Mouse (Mus musculus) layer of hippocampus, adult 11-12 months (tissue): Measurements from ENCODE around the gene Ttc8.
"Not testable (repeated sequence)": the region's sequence is repeated elsewhere in the genome, so short reads cannot be mapped to it uniquely, and the experiment has no call there.

Experiments
- DNase-seq: peaks from one replicate; pipeline ENCODE4 v3.0.0; 2022; ENCODE audit warnings: low spot score

The Ttc8 gene

DNA sequence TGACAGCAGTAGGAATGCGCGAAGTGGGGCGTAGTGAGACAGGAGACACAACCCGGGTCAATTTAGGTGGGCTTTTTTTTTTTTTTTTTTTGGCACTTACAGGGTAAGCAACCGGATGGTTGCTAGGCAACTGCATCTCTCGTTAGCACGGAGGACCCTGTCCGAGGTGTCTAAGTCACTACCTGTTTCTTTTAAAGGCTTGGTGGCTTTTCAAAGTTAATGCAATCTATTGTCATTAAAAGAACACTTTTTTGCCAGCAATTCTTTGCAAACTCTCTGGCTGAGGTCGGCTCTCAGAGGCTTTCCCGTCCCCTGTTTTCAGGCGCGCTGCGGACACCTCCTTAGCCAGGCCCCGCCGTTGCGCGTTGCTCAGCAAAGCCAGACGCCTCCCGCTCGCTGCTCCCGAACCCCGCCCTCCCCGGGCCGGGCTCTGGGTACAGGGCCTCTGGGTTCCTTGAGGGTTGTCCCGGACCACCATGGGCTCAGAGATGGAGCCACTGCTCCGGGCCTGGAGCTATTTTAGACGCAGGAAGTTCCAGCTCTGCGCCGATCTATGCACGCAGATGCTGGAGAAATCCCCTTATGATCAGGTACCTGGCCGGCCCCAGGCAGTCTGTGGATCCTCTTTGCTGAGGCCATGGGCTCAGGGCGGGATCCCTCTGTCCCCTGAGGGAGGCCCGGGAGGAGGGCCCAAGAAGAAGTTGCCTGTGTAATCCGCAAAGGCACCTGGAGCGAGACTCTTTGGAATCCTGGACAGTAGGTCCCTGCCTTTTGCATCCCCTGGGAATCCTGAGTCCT is at the start of gene Ttc8:
Ttc8 (plus strand) TSS at position 381 of the 798 bp plus-strand sequence.
- peak; percentile 87 for DNase-seq

DNA sequence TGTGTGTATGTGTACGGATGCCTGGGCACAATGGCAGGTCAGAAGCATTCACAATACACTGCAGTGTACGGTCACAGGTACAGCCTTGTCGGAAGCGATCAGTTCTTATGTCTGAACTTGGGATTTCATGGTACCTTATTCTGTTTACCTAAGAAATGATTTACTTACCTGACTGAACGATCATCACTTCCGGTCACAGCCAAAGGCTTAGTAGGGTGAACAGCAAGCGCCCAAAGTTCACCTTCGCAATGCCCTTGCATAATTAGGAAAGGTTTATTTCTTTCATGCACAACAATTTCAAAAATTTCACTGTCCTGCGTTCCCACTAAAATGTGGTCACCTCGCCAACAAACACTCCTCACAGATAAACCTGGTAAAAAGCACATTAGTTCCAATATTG is 47.5 kb upstream of the Ttc8 start:
- DNase-seq, result no peak

DNA sequence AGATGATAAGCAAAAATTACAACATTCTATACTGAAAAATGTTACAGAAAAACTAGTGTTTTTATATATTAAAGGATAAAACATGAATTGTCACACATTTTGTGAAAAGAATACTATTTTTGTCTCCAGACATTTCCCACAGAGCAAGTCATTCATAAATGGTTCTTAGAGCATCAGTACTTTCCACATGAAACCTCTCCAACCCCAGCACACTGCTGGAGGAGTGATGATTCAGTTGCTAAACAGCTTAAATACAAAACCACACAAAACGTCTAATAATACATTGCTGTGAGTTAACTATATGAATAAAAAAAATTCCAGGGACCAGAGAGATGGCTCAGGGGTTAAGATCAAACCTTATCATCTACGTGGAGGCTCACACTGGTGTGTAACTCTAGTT is 45.2 kb upstream of the Ttc8 start:
- no peak for DNase-seq

DNA sequence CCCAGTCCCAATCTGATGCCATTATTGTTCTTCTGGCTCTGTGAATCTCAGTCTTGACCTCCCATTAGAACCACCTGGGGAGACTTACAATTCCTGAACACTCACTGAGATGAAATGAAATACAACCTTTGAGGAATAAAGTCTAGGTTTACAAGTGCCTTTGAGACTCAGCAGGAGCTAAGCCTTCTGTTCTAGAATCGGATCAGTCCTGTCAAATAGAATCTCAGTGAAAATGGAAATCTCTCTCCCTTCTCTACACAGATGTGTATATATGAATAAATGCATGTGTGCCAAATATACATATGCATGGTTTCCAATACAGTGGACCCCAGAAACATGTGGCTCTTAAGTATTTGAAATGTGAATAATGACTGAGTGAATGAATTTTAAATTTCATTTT is 41.7 kb upstream of the Ttc8 start:
- DNase-seq, result no peak

DNA sequence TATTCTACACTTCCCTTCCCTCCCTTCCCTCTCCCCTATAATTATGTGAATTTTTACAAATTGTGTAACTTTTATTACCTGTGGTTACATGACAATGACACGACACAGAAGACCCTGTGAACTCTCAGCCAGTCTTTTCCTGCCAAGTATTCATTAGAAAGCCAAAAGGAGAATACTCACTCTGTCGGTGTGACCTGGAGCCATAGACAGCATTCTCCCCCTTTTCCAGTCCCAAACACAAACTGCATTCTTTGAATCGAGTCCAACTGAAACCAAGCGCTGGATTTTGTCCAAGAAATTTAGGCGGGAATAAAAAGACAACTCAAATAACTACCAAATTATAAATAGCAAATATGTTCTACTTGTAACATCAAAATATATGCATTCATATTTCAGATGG is 38.6 kb upstream of the Ttc8 start:
- DNase-seq, result no peak

DNA sequence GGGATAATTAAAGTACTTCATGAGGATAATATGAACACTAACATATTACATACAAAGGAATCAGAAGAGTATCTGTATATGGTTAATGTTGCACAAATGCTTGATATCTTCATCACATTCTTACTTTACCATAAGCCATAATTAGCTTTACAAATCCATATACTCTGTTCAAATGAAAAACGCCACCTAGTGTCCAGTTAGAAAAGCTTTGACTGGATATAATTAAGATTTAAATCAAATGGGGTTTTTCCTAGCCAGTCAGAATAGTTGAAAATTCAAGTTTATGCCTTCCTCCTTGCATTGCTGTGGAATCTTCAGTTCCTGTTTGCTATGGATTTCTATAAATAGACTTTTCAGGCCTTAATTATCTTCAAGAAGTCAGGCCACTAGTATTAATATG is 35.9 kb upstream of the Ttc8 start:
- no peak for DNase-seq

DNA sequence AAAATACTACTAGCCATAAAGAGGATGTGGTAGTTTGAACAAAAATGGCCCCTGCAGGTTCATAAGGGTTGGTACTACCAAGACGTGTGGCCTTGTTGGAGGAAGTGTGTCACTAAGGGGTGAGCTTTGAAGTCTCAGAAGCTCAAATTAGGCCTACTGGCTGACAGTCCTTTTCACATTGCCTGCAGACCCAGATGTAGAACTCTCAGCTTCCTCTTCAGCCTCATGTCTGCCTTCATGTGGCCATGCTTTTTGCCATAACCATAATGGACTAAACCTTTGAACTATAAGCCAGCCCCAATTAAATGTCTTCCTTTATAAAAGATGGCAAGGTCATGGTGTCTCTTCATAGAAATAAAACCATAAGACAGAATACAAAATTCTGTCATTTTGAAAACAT is 23.6 kb upstream of the Ttc8 start:
- no peak for DNase-seq

DNA sequence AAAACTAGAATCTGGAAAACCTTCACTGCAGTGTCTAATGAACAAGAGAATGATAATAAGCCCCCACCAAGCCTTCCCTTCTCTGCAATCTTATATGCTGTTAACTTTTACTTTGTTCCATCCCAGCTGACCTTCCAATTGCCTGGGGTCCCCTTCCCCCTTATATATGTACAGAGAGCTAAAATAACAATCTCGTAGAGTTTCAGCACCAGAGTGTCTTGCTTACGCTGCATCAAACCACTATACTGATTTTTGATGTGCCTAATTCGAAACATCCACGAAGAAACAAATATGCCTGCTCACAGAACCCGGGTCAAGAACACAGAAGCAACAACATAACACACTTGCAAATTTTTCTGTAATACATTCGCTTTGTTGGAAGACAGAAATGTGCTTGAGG is 20.7 kb upstream of the Ttc8 start:
- no peak for DNase-seq

DNA sequence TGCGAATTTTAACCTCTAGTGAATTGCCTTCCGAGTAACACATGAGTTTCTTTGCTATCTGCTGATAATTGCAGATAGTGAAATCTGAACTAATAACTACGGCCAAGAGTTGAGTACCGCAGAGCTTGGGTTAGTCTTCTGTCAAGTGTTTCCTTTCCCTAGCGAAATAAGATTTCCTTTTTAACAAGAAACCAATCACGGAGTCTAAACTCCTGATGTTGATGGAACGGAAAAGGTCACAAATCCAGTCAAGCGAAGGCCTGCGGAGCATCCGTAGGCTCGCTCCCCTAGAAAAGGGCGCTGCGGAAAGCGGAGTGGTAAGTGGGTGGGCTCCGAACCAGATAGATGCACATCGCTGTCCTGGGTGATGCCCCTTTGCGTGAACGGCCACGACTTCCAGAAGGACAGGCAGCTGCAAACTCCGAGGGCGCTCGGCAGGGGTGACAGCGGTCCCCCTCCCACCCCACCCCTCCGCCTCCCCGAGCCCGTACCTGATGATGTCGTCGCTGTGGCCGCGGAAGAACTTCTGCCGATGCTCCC is 20.0 kb upstream of the Ttc8 start:
- peak; percentile 24 for DNase-seq

DNA sequence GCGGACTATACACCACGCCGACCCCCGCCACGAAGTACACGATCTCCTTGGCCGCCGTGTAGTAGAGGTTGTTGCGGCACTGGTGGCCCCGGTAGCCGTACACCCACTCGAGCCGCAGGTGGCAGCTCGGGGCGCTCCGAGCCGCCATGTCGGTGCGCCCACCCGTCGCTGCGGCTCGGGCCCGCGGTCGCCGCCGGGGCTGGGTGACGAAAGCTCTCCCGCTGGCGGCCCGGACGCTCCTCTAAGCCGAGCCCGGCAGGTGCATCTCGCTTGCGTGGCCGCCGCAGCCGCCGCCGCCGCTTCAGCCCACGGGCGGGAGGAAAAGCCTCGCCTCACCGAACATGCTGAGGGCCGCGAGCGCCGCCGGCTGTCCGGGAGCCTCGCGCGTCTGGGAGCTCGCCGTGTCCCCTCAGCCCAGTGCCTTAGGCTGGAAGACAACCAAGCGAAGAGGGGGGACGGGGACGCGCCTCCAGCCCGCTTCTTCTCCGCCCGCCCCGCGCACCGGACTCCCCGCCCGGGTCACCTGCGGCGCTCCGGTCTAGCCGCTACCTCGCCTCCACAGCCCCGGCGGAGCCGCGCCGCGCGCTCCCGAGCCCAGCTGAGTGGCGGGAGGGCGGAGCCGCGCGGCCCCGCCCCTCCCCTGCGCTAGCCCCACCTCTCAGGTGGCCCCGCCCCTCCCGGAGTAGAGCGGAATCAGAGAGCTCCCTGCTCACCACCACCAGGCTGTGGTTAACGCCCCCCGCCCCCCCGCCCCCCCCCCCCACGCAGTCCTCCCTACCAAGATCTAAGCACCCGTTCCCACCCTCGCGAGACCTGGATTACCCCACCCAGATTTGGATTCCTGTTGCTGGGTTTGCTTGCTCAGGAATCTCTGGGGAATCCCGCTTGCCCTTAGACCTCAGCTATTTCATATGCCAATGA is 19.2 kb upstream of the Ttc8 start, which contains the start of gene Eml5:
Eml5 (minus strand) TSS at position 604 of the 921 bp plus-strand sequence.
- peak; percentile 74 for DNase-seq

DNA sequence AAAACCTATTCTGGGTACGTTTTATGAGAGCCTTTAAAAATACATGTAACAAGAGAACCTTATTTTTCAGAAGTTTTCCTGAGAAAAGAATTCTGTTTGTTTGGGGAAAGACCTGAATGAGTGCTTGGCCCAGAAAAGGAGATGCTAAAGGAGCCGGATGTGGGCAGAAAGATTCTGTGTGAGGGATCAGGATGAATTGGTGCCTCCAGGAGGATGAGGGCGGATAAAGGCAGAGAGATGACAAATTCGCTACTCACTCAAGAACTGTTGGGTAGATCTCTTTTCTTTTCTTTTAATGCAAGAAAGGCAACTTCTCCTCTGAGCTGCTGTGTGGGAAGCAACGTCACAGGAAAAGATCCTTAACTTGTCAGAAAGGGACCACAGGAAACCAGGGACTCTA is 14.9 kb upstream of the Ttc8 start:
- DNase-seq, result no peak

DNA sequence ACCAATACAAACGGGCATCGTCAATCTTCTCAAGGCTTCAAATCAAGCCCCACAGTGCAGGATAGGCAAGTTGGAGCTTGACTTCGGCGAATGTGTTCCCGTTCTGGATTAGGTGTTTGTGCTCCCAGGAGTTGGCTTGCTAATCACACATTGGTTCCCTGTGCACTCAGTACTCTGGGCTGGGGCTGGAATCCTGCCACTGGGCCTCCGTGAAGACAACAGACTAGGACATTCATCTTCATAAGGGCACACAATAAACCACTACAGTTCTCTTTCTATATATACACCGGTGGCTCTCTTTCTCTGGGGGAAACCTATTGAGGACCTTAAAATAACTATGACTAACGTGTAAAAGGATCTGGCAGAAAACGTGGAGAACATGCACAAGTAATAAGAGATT is 10.3 kb upstream of the Ttc8 start:
- no peak for DNase-seq

DNA sequence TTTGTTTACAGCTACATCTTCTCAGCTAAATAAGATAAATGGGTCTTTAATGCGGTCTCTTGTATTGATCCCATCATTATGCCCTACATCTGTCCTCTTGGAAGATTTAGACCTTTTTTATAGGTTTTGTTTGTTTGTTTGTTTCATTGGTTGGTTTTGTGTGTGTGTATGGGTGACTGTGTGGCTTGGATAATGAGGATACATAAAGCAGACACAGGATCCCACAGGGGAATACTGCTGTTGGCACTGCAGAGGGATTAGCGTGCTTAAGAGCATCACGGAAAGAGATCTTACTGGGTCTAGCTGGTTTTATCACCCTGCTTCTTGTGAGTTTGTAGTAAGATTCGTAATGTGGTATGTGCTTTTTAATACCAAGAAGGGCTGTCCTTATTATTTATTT is 10.8 kb downstream of the Ttc8 start:
- no peak for DNase-seq

DNA sequence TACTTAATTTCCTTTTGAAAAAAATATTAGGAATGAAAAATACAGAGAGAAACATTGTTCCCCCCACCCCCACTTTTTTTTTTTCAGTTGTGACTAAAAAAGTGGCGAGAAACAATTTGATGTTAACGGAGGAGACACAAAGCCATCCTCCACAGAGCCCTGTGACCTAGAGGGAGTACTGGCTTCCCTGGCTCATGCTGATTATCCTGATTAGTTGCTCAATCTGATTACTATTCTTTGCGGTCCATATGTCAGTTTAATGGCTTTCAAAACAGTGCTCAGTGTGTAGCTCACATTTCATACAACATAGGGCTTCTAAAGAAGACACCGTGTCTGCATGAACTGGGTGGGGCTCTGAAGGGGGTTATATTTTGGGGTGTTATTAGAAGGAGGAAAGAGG is 12.1 kb downstream of the Ttc8 start:
- DNase-seq, result no peak

DNA sequence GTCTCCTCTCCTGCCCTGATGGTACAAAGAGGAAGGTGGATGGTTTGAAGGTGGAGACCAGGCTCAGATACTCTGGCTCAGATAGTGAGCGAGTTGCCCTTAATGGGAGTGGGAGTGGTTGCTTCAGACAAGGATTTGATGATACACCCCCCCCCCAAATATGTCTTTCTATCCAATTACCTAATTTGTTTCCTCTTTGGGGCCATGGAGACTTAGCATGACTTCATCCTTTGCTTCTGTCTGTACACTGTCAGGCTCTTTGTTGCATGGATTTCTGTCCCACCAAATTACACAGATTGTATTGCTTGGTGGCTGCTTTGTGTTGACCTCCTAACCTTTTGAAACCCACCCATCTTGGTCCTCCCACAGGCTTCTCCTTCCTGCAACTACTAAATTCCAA is 12.5 kb downstream of the Ttc8 start:
- no peak for DNase-seq

DNA sequence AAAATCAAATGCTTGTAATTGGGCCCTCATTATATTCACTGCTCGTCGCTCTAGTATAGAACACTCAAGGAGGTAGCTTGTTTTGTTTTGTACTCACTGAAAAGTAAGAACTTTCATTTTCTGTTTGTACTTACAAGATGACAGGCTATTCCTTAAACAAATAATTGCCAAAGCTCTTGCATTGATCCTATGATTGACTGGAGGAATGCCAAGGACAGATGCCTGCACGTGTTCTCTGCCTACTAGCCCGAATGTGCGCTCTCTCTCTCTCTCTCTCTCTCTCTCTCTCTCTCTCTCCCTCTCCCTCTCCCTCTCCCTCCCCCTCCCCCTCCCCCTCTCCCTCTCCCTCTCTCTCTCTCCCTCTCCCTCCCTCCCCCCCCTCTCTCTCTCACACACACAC is 30.9 kb downstream of the Ttc8 start:
- not testable (repeated sequence) for DNase-seq

DNA sequence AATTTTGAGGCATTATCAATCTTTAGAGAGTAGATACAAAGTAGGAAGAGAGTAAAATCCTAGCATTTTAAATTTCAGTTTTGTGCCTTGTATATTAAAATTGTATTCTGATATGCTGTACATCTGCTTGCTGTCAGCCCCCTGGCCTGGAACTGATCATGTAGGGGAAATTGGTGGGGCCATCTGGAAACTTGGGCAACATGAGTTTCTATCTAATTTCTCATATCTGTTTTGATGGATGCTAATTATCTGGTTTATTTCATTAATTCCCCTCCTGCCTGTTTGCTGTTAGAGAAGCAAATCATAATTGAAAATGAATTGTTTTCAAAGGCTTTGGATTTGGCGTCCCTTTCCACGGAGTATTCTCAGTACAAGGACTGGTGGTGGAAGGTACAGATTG is 36.6 kb downstream of the Ttc8 start:
- no peak for DNase-seq

DNA sequence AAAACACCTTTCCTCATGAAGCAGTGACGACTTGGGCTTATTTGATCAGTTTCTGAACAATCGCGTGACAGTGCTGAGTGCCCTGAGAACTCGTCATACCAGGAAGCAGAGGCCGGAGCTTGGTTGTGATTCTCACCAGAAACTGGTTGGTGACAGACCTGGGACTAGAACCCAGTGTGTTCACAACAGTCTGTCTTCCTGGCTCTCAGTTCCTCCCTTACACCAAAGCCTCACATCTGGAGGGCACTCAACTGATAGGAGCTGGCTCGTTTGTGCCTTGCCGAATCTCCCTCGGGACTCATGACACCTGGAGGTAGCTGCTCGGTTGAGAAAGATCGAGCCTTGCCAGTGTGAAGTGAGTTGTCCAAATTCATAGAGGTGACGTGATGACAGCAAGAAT is 37.1 kb downstream of the Ttc8 start:
- DNase-seq, result no peak

DNA sequence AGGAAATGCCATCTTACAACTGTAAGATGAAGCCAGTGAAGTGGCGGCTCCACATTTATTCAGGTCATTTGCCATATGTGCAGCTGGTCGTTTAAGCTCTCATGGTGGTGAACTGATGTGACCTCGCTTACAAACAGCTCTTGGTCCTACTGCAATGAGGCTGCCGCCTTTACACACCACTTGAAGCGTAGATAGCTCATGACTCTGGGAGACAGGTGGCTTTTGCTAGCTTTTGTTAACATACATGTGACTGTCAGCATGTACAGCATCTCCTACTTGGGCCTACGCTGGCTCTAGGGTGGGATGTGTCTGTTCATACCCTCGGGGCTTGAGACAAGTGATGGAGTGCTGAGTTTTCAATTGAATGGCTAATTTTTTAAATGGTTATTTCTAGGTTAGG is 40.6 kb downstream of the Ttc8 start:
- DNase-seq, result no peak

DNA sequence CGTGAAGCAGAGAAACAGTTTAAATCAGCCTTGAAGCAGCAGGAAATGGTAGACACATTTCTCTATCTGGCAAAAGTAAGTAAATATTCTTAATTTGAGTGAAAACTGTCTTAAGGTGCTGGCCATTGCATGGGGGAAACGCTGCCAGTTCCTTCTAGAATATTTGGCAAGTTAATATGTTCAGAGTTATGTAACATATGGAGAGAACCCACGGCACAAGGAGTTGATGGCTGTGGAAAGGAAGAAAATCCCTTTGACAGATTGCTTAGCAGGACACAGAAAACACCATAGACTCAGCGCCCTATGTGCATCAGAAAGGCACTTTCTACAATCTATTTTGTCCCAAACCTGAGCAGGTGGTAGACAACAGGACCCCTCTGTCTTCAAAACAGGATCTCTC is 41.0 kb downstream of the Ttc8 start:
- DNase-seq, result peak; percentile 37

DNA sequence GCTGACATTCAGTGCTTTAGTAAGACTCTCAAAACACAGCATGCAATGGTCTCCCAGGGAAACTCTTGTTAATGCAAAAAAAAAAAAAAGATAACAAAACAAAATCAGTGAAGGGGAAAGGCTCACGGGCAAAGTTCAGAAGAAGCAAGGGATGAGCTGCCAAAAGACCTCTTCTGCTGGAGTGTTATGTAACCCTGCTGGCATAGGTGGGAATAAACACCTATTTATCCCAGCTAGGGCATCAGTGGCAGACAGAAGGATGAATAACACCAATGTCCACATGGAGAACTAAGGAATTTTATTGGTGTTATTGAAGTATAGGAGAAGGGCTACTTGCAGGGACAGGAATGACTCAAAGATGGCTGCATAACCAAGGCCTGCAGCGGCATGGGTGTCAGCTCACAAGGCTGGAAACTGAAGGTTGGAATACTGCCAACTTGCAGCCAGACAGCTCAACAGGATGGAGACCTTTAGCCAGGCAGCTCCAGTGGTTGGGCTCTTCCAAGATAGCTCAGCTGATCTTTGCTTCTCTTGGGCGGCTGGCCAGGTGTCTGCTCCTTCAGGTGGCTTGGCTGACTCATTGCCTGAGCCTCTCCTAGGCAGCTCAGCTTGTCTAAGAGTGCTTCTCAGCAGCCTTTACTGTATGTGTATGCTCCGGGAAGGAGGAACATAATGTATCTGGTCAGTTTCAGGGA is 45.2 kb downstream of the Ttc8 start:
- no peak for DNase-seq

DNA sequence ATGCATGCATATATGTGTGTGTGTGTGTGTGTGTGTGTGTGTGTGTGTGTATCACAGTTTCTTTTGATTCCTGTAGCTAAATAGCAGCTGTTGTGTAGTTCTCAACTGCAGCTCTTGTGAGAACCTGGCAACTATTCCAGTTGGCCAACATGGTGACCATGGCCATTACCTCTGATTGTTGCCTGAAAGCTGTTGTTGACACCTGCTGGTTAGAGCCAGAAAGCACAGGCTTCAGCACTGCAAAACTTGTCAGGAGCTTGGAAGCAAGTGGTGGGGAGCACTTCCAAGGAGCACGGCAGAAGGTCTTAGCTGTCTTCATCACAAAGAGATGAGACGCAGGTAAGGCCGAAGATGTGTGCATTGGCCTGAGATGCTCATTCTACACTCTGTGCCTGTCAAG is 51.9 kb downstream of the Ttc8 start:
- no peak for DNase-seq
